Mouse (Mus musculus) testis, adult 2 months (tissue): Measurements from ENCODE around the gene Jpt2.
A peak's percentile ranks its signal among the peaks of the same experiment; 100 is the strongest.
"Not testable (repeated sequence)": the region's sequence is repeated elsewhere in the genome, so short reads cannot be mapped to it uniquely, and the experiment has no call there.

ENCODE experiments used
- CTCF ChIP-seq: fragments of 200-500 bp; IDR thresholded peaks from 2 replicates; pipeline ENCODE4 v1.5.1; 2012; ENCODE audit warnings: low read depth, mild to moderate bottlenecking, inconsistent platforms, low read length, moderate library complexity; ENCODE audit not compliant: control insufficient read depth, insufficient read depth, insufficient replicate concordance
- POLR2A ChIP-seq: fragments of 200-500 bp; IDR thresholded peaks from 2 replicates; pipeline ENCODE4 v1.6.1; 2012; ENCODE audit warnings: low read depth, mild to moderate bottlenecking, inconsistent platforms, low read length, moderate library complexity; ENCODE audit not compliant: control insufficient read depth

GRCm38 (mm10) chr17:24942453-24942852, 18.0 kb downstream of the Jpt2 start:
- TF ChIP-seq CTCF = peak; percentile 26; the same call in 1 of the 2 replicates
- TF ChIP-seq POLR2A = not testable (repeated sequence)
